Comparison of ENCODE assay signal across 9 mouse cellular contexts in genomic region chr4:62823555-62824250, GRCm38 (mm10).
DNase-seq lines count a peak whose midpoint lies in the region; ATAC-seq and TF ChIP-seq lines count a peak whose summit lies in the region.
"Had no signal": no experiment of that assay in that cellular context is flagged by ENCODE, and none has a peak within 500 bp of the region (broad histone marks: within the 10 kb centered on the region; RNA-seq: fewer than 3 reads in every experiment).

No protein-coding gene starts in this region.

- no peak overlapping the region for H3K27ac ChIP-seq in layer of hippocampus, adult 2 months

- no peak for ATAC-seq in erythroid progenitor cell, adult 5-6 weeks (replicated peaks; ENCODE audit: low FRiP score, poor library complexity, severe bottlenecking)

- H3K4me3 ChIP-seq in layer of hippocampus, adult 2 months, result no peak overlapping the region

- intact Hi-C loops in heart, postnatal 36 days (cut with DNase I), result loop anchor here (5.0 kb wide), 1 partner anchor 64 kb away; no protein-coding TSS in a partner anchor

- TF ChIP-seq CTCF in layer of hippocampus, adult 2 months (conservative IDR thresholded peaks at IDR 0.05), result no peak

- DNase-seq in heart, adult 11 months, result peak; percentile 84
- DNase-seq in heart, postnatal 36 days, result no peak
- peak; percentile 66 for DNase-seq in 3T3-L1 (ENCODE audit: low read depth, low spot score)
- peak; percentile 83 for DNase-seq in NIH3T3 (ENCODE audit: low read depth)
- DNase-seq in layer of hippocampus, adult 2 months (ENCODE audit: low spot score in 2 of 2), result peak; percentile 4 to 29
- DNase-seq in liver, result no peak
- DNase-seq: heart, postnatal 4 days; lung, adult 18-20 months had no signal

Comparison
In these comparisons a context has a peak if more than half of its experiments do, and no peak if none do; other contexts are left out.
1. DNase-seq: peak in heart, adult 11 months (single experiment), 3T3-L1 (single experiment), NIH3T3 (single experiment) and layer of hippocampus, adult 2 months (2 of 2); none in heart, postnatal 36 days (0 of 2) and liver (single experiment).